Mouse (Mus musculus) liver, embryonic 15.5 days (tissue): ENCODE results near the gene Disp3. TPM values are rescaled to one million over a fixed set of nuclear protein-coding genes. Genes with fewer than 3 reads are reported as not detected.

Experiments
- ATAC-seq: fragments of 200-750 bp; cut with Nextera tagmentation; 2 replicates; pipeline ENCODE4 v1.8.0; 2017; ENCODE audit warnings: moderate number of reproducible peaks, mild to moderate bottlenecking, moderate library complexity; ENCODE audit not compliant: insufficient read depth
- H3K27ac ChIP-seq: fragments of 300-500 bp; sonication (generic); replicated peaks from 2 replicates; pipeline ENCODE4 v1.5.1; 2015; ENCODE audit warnings: mild to moderate bottlenecking, inconsistent platforms
- H3K27me3 ChIP-seq: fragments of 300-500 bp; sonication (generic); 2 replicates; pipeline ENCODE4 v1.6.1; 2015; ENCODE audit warnings: mild to moderate bottlenecking, inconsistent platforms
- H3K36me3 ChIP-seq: fragments of 300-500 bp; sonication (generic); replicated peaks from 2 replicates; pipeline ENCODE4 v1.6.1; 2015; ENCODE audit warnings: moderate library complexity, mild to moderate bottlenecking, inconsistent platforms
- H3K4me1 ChIP-seq: fragments of 300-500 bp; sonication (generic); replicated peaks from 2 replicates; pipeline ENCODE4 v1.6.1; 2015; ENCODE audit warnings: inconsistent platforms
- H3K4me2 ChIP-seq: fragments of 300-500 bp; sonication (generic); 2 replicates; pipeline ENCODE4 v1.6.1; 2015; ENCODE audit warnings: moderate library complexity, mild to moderate bottlenecking, inconsistent platforms
- H3K4me3 ChIP-seq: fragments of 300-500 bp; sonication (generic); replicated peaks from 2 replicates; pipeline ENCODE4 v1.5.1; 2015; ENCODE audit warnings: mild to moderate bottlenecking, inconsistent platforms
- H3K9ac ChIP-seq: fragments of 300-500 bp; sonication (generic); 2 replicates; pipeline ENCODE4 v1.6.1; 2015; ENCODE audit warnings: moderate library complexity, mild to moderate bottlenecking, inconsistent platforms
- H3K9me3 ChIP-seq: fragments of 300-500 bp; sonication (generic); replicated peaks from 2 replicates; pipeline ENCODE4 v1.6.1; 2016; ENCODE audit warnings: inconsistent platforms
- WGBS: fragments of 180-500 bp; shearing (Covaris S2); methylation state at CpG from one replicate; pipeline ENCODE4 v1.1.7; 2015; ENCODE audit warnings: mixed read lengths; ENCODE audit not compliant: insufficient replicate concordance; 5-methylcytosine and 5-hydroxymethylcytosine counted together
- polyA plus RNA-seq: library from polyadenylated mRNA; unstranded; fragments of >200 nt; fragmentation: Nextera tagmentation; extraction: Ambion mirVana; gene quantifications from 2 replicates; pipeline ENCODE4 v1.2.1, GENCODE M21; 2015

Gene Disp3
- polyA plus RNA-seq = not detected in 2 replicates

- no peak for ATAC-seq
- H3K36me3 ChIP-seq = no peaks in the 10 kb centered on the region
- H3K27me3 ChIP-seq = peaks cover 55% of the 10 kb centered on the region
- WGBS = under 1% methylated on average over 54 of the region's 54 CpGs
- 0 out of 2 replicates have a peak, but pooled peaks cover 6% of the 10 kb centered on the region for H3K4me1 ChIP-seq
- no peaks in the 10 kb centered on the region for H3K9me3 ChIP-seq
- H3K27ac ChIP-seq = no peak within 1 kb of the TSS
- peak within 1 kb of the TSS; percentile 20 for H3K4me3 ChIP-seq
- H3K4me2 ChIP-seq = peak within 1 kb of the TSS; percentile 42
- H3K9ac ChIP-seq = no peak within 1 kb of the TSS
Observed at GRCm38 (mm10) chr4:148287476-148288054, at the start of gene Disp3. TSS of gene Disp3 (minus strand) at chr4:148287965.

GRCm38 (mm10) chr4:148330269-148330668 lies 42.5 kb upstream of the Disp3 start:
- H3K27me3 ChIP-seq = no peaks in the 10 kb centered on the region
- no peak overlapping the region for H3K4me2 ChIP-seq
- H3K9ac ChIP-seq = no peak overlapping the region
- H3K4me1 ChIP-seq = no peaks in the 10 kb centered on the region
- WGBS = 46% methylated on average over 2 of the region's 2 CpGs
- no peak overlapping the region for H3K4me3 ChIP-seq
- no peak for ATAC-seq
- H3K9me3 ChIP-seq = no peaks in the 10 kb centered on the region
- H3K36me3 ChIP-seq = no peaks in the 10 kb centered on the region
- no peak overlapping the region for H3K27ac ChIP-seq

GRCm38 (mm10) chr4:148329431-148329830 lies 41.7 kb upstream of the Disp3 start:
- ATAC-seq = no peak
- no peak overlapping the region for H3K4me2 ChIP-seq
- no peak overlapping the region for H3K4me3 ChIP-seq
- H3K27me3 ChIP-seq = no peaks in the 10 kb centered on the region
- H3K36me3 ChIP-seq = no peaks in the 10 kb centered on the region
- no peak overlapping the region for H3K9ac ChIP-seq
- H3K9me3 ChIP-seq = no peaks in the 10 kb centered on the region
- H3K4me1 ChIP-seq = no peaks in the 10 kb centered on the region
- WGBS = 38% methylated on average over 11 of the region's 11 CpGs
- no peak overlapping the region for H3K27ac ChIP-seq

- Histone ChIP-seq H3K9ac (no peak overlapping the region), H3K4me1 (no peaks in the 10 kb centered on the region), H3K27me3 (no peaks in the 10 kb centered on the region), H3K36me3 (no peaks in the 10 kb centered on the region), H3K27ac (no peak overlapping the region), H3K4me3 (no peak overlapping the region), H3K9me3 (no peaks in the 10 kb centered on the region), H3K4me2 (no peak overlapping the region)
- ATAC-seq = no peak
- whole genome bisulfite sequencing = 69% methylated on average over 1 of the region's 1 CpGs
Observed at GRCm38 (mm10) chr4:148328237-148328636, 40.5 kb upstream of the Disp3 start.

- 35% methylated on average over 19 of the region's 19 CpGs for WGBS
- H3K4me3 ChIP-seq = no peak overlapping the region
- no peaks in the 10 kb centered on the region for H3K9me3 ChIP-seq
- no peaks in the 10 kb centered on the region for H3K36me3 ChIP-seq
- no peak overlapping the region for H3K4me2 ChIP-seq
- H3K4me1 ChIP-seq = no peaks in the 10 kb centered on the region
- no peak overlapping the region for H3K27ac ChIP-seq
- no peak overlapping the region for H3K9ac ChIP-seq
- peaks cover 2% of the 10 kb centered on the region; the same call in 1 of the 2 replicates for H3K27me3 ChIP-seq
- no peak for ATAC-seq
Observed at GRCm38 (mm10) chr4:148327266-148327997, 39.7 kb upstream of the Disp3 start.

- no peaks in the 10 kb centered on the region for H3K4me1 ChIP-seq
- H3K36me3 ChIP-seq = no peaks in the 10 kb centered on the region
- no peak overlapping the region for H3K4me2 ChIP-seq
- no peaks in the 10 kb centered on the region for H3K9me3 ChIP-seq
- no peak overlapping the region for H3K9ac ChIP-seq
- ATAC-seq = no peak
- H3K27me3 ChIP-seq = peaks cover 8% of the 10 kb centered on the region; the same call in 1 of the 2 replicates
- no peak overlapping the region for H3K4me3 ChIP-seq
- H3K27ac ChIP-seq = no peak overlapping the region
- 49% methylated on average over 8 of the region's 8 CpGs for WGBS
Observed at GRCm38 (mm10) chr4:148326791-148327190, 39.0 kb upstream of the Disp3 start.

GRCm38 (mm10) chr4:148325951-148326350 lies 38.2 kb upstream of the Disp3 start:
- H3K4me2 ChIP-seq = no peak overlapping the region
- H3K4me1 ChIP-seq = no peaks in the 10 kb centered on the region
- no peak overlapping the region for H3K4me3 ChIP-seq
- peaks cover 8% of the 10 kb centered on the region; the same call in 1 of the 2 replicates for H3K27me3 ChIP-seq
- no peaks in the 10 kb centered on the region for H3K36me3 ChIP-seq
- 63% methylated on average over 3 of the region's 3 CpGs for WGBS
- no peak overlapping the region for H3K9ac ChIP-seq
- no peak for ATAC-seq
- no peaks in the 10 kb centered on the region for H3K9me3 ChIP-seq
- H3K27ac ChIP-seq = no peak overlapping the region

GRCm38 (mm10) chr4:148325057-148325456 lies 37.3 kb upstream of the Disp3 start:
- ATAC-seq = no peak
- Histone ChIP-seq H3K9ac (no peak overlapping the region), H3K36me3 (no peaks in the 10 kb centered on the region), H3K4me2 (no peak overlapping the region), H3K4me1 (no peaks in the 10 kb centered on the region), H3K4me3 (no peak overlapping the region), H3K27me3 (peaks cover 8% of the 10 kb centered on the region; the same call in 1 of the 2 replicates), H3K27ac (no peak overlapping the region), H3K9me3 (no peaks in the 10 kb centered on the region)
- WGBS = 23% methylated on average over 2 of the region's 2 CpGs

GRCm38 (mm10) chr4:148322152-148322551 lies 34.4 kb upstream of the Disp3 start:
- Histone ChIP-seq H3K36me3 (no peaks in the 10 kb centered on the region), H3K4me2 (no peak overlapping the region), H3K27ac (no peak overlapping the region), H3K27me3 (peaks cover 8% of the 10 kb centered on the region; the same call in 1 of the 2 replicates), H3K9ac (no peak overlapping the region), H3K9me3 (no peaks in the 10 kb centered on the region), H3K4me3 (no peak overlapping the region), H3K4me1 (no peaks in the 10 kb centered on the region)
- ATAC-seq = no peak
- 34% methylated on average over 10 of the region's 10 CpGs for WGBS

- no peak for ATAC-seq
- 72% methylated on average over 12 of the region's 12 CpGs for WGBS
- H3K9me3 ChIP-seq = no peaks in the 10 kb centered on the region
- no peaks in the 10 kb centered on the region for H3K4me1 ChIP-seq
- H3K4me2 ChIP-seq = no peak overlapping the region
- H3K9ac ChIP-seq = no peak overlapping the region
- H3K4me3 ChIP-seq = no peak overlapping the region
- H3K36me3 ChIP-seq = no peaks in the 10 kb centered on the region
- H3K27me3 ChIP-seq = peaks cover 11% of the 10 kb centered on the region; the same call in 1 of the 2 replicates
- H3K27ac ChIP-seq = no peak overlapping the region
Observed at GRCm38 (mm10) chr4:148319366-148319765, 31.6 kb upstream of the Disp3 start.

GRCm38 (mm10) chr4:148315377-148316175 lies 27.8 kb upstream of the Disp3 start:
- no peaks in the 10 kb centered on the region for H3K4me1 ChIP-seq
- no peak overlapping the region for H3K27ac ChIP-seq
- no peaks in the 10 kb centered on the region for H3K36me3 ChIP-seq
- H3K27me3 ChIP-seq = 0 out of 2 replicates have a peak, but pooled peaks cover 3% of the 10 kb centered on the region
- 72% methylated on average over 16 of the region's 16 CpGs for WGBS
- no peak overlapping the region for H3K4me3 ChIP-seq
- H3K9me3 ChIP-seq = no peaks in the 10 kb centered on the region
- no peak overlapping the region for H3K9ac ChIP-seq
- no peak for ATAC-seq
- no peak overlapping the region for H3K4me2 ChIP-seq
